In the genomic region with DNA sequence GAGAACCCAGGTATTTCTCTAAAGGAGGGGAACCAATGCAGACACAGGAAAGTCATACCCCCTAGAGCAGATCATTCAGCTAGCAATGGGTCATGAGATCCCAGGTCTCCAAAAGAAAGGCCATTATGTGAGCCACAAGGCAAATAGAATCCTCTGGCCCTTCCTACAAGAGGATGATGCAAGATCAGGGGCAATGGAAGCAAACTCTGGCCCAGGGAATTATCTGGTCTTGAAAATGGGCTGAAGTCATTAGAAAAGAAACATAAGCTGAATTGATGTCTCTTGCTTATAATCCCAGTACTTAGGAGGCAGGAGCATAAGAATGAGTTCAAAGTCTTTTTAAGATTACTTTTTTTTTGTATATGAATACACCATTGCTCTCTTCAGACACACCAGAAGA, we compare ENCODE assay signal across 27 mouse cellular contexts. TPM values are rescaled to one million over a fixed set of nuclear protein-coding genes. Genes with fewer than 3 reads are reported as not detected.
"Had no signal": no experiment of that assay in that cellular context is flagged by ENCODE, and none has a peak within 500 bp of the region (broad histone marks: within the 10 kb centered on the region; RNA-seq: fewer than 3 reads in every experiment).

No protein-coding gene starts in this region.

- H3K4me2 ChIP-seq: kidney, embryonic 15.5 days; limb, embryonic 12.5 days; liver, embryonic 12.5 days; liver, embryonic 15.5 days; lung, embryonic 15.5 days; midbrain, embryonic 11.5 days; neural tube, embryonic 12.5 days; neural tube, embryonic 15.5 days had no signal

- H3K4me3 ChIP-seq: kidney, embryonic 15.5 days; limb, embryonic 12.5 days; liver, embryonic 12.5 days; liver, embryonic 15.5 days; lung, embryonic 15.5 days; neural tube, embryonic 12.5 days; neural tube, embryonic 15.5 days had no signal

- H3K27me3 ChIP-seq: kidney, embryonic 15.5 days; limb, embryonic 12.5 days; liver, embryonic 15.5 days; lung, embryonic 15.5 days; neural tube, embryonic 12.5 days; neural tube, embryonic 15.5 days had no signal

- H3K36me3 ChIP-seq: limb, embryonic 12.5 days; liver, embryonic 12.5 days; liver, embryonic 15.5 days; lung, embryonic 15.5 days; neural tube, embryonic 12.5 days; neural tube, embryonic 15.5 days had no signal

- DNase-seq: kidney, adult 8-10 months; kidney, postnatal 10 days; liver; lung, adult 18-20 months; lung, postnatal 10 days; lung, postnatal 4 days; midbrain, embryonic 14.5 days; right cerebral cortex, adult 18-20 months; right cerebral cortex, postnatal 14 days; right cerebral cortex, postnatal 4 days; thymus, adult 18-20 months; thymus, postnatal 36 days had no signal

- H3K27ac ChIP-seq: limb, embryonic 12.5 days; liver, embryonic 12.5 days; liver, embryonic 15.5 days; neural tube, embryonic 12.5 days; neural tube, embryonic 15.5 days had no signal

- ATAC-seq: liver, embryonic 12.5 days had no signal

- H3K9me3 ChIP-seq: kidney, embryonic 15.5 days; limb, embryonic 12.5 days; liver, embryonic 12.5 days; liver, embryonic 15.5 days; lung, embryonic 15.5 days; neural tube, embryonic 12.5 days; neural tube, embryonic 15.5 days had no signal

- H3K9ac ChIP-seq: kidney, embryonic 15.5 days; limb, embryonic 12.5 days; liver, embryonic 12.5 days; liver, embryonic 15.5 days; lung, embryonic 15.5 days; neural tube, embryonic 12.5 days; neural tube, embryonic 15.5 days had no signal

- H3K4me1 ChIP-seq: liver, embryonic 15.5 days; neural tube, embryonic 15.5 days had no signal

RNA-seq across cellular contexts. Expression of a gene that starts 35.2 kb away (rescaled TPM):
- total RNA-seq: megakaryocyte progenitor cell, adult 5-6 weeks; megakaryocyte-erythroid progenitor cell, adult 5-6 weeks had no signal

RNA-seq across cellular contexts. Expression of a gene that starts 35.6 kb away (rescaled TPM):
- total RNA-seq: layer of hippocampus, postnatal 25 days; left cerebral cortex, adult 18-20 months; left cerebral cortex, postnatal 10 days; left cerebral cortex, postnatal 36 days; megakaryocyte progenitor cell, adult 5-6 weeks; megakaryocyte-erythroid progenitor cell, adult 5-6 weeks; midbrain, postnatal 0 days had no signal
- polyA plus RNA-seq: liver, embryonic 12.5 days; midbrain, embryonic 11.5 days; midbrain, embryonic 14.5 days; neural tube, embryonic 12.5 days had no signal
